Mouse (Mus musculus) testis, postnatal 14 days (tissue): ENCODE measurements around the gene Cacna1d.

Experiments used
- DNase-seq: peaks from one replicate; pipeline ENCODE4 v3.0.0; 2021; ENCODE audit warnings: low spot score

Cacna1d gene

DNA sequence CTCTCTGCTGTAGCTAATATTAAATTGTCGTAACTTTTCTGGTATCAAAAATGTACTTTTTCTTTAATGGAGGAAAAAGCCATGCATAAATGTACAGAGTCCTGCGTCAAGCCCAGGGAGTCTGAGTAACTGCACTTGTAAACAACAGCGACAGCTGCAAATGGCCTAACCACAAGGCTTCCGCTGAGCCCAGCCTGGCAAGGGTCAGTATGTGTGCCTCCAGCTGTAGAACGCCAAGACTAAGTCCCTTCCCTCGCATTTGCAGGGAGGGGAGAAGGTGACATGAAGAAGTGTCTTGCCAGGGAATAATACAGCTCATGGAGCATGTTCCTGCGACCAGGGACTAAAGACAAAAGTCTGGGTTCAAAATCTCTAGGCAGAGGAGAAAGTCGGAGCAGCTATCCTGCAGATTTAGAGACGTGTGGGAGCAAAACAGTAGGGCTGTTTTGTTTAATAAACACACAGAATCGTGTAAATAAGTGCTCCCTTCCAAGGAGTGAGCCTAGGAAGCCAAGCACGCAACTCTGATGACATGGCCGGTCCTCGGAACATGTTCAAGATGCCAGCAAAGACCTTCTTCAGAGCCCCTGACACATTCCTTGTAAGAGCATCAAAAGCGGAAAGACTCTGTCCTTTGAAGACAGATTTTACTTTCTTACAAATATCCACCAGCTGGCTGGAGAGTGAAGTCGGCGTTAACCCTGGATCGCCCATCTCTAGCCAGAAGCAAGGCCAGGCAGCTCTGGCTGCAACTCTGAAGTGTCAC, 160.7 kb downstream of the Cacna1d start:
- no peak for DNase-seq

DNA sequence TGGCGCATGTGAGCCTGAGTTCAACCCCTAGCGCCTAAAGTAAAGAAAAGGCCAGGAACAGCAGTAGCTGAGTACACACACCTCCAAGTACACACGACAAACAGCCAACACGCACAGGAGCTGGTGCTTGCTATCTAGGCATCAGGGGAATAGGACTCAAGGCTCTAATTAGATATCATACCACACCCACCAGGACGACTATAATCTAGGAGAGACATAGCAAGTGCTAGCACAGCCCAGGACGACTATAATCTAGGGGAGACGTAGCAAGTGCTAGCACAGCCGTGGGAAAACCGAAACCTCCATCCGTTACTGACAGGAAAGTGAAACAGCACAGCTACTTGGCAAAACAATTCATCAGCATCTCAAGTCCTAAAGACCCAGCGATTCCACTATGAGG, 162.1 kb downstream of the Cacna1d start:
- no peak for DNase-seq

DNA sequence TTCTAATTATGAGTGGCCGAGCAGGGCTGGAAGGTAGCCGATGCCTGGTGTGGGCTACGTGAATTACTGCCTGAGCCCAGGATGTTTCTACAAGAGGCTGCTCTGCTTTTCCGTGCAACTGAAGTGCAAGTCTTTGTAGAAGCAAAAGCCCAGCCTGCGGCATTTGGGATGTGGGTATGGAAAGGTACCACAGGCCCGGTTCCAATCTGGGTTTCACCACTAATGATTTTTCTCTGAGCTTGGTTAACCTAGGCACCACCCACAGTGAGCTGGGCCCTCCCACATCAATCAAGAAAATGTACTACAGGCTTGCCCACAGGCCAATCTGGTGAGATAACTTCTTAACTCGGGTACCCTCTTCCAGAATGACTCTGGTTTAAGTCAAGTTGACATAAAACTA, 163.8 kb downstream of the Cacna1d start:
- no peak for DNase-seq

DNA sequence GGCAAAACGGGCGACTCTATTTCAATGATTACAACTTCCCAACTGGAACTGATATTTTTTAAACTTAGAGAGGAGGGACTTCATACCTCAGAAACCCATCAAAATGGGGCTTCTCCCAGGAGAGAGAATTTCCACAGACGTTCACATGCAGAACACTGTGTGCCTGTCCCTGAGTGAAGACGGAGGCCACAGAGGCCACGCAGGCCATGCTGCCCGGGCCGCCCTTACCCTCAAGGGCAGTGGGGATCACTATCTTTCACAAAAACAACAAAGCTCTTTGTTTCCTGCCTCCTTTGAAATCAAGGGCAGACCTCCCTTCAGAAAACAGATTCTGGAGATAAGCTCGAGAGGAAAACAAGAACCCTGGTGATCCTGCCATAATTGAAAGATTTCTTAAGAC, 164.2 kb downstream of the Cacna1d start:
- peak; percentile 39 for DNase-seq

DNA sequence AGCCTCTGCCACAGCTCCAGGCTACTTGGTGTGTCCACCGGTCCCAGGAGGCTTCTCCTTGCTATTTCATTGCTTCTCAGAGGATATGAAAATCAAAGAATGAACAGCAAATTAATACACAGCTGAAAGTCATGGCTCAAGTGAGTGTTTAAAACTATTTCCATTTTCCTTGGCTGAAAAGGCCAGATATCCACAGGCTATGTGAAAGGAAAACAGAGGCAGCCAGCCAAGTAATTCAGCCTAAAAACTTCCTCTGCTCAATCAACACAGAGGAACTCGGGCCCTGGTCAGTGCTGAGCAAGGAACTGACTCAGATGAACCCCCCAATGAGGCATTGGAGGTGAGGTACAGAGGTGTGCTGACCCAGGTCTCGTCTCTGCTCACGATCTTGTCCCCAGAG, 165.0 kb downstream of the Cacna1d start:
- no peak for DNase-seq

DNA sequence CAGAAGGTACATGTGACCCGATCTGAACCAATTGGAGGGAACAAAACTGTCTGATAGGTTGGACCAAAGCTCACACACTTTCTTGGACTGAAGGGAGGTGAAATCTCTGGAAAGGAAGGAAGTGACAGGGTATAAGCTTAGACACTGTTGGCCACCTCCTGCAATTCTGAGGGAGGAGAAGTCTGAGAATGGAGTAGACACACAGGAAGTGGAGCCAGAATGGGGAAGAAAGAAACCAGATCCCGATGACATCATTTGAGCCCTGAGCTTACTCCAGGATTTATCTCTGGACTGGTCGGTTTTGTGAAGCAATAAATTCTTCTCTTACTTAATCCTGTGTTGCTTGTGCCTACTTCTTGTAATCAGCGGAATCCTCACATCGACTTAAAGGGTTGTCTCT, 166.3 kb downstream of the Cacna1d start:
- DNase-seq = no peak

DNA sequence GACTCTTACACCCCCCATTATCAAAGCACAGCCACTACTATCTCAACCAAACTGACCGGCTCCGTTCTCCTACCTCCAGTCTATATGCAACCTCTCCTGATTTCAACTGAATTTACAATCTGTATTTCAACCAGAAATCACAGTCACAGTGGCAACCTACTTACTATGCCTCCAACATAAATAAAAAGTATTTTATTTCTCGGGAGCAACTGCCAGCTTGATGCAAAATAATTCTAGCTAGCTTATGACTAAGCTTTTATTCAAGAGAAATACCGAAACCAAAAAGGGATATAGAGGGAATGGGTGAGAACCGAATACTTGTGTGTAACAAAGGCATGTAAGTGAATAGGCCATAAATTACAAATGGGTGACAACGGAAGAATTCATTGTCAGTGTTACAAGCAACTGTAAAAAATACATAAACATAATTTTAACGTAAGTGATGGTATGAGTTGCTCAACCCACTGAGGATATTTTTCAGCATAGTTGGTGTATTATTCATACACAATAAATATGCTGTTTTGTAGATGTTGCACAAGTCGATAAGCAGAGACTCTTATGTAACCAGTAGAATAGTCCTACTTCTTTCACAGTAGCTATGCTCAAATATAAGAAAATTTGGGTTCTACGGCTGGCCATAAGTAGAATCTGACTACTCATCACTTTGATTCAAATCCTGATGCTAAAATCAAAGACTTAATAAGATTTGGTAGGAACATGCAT, 172.4 kb downstream of the Cacna1d start:
- DNase-seq = no peak

DNA sequence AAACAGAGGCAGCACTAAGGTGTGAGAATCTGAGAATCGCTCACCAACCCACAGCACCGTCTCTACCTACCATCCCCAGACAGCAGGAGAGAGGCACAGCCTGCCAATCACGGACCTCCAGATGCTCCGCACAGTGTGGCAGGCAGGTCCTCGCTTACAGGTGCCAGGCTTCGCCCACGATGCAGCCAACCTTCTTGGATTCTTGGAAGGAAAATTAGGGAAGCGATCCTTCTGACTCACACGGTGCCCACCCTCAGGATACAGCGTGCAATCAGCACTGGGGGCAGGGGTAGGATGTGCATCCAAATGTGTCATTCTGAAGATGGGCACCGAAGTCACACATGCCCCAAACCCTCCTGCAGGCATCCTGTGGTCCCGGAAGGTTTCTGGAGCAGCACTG, 173.0 kb downstream of the Cacna1d start:
- no peak for DNase-seq

DNA sequence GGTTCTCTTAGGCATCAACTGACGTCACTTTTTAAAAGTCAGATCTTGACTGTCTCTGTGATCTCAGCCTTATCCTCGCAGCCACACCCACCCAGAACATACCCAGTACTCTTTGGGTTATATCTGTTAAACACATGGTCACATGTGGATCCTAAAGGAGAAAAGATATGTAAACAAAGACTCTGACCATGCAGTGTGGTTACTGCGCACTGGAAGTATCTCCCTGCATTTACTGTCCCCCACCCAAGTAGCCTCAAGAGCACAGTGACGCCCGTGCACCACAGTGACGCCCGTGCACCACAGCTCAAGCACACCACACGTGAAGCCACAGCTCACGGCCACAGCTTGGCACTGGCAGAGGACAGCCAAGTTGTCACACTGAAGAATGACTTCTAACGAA, 173.6 kb downstream of the Cacna1d start:
- DNase-seq = no peak

DNA sequence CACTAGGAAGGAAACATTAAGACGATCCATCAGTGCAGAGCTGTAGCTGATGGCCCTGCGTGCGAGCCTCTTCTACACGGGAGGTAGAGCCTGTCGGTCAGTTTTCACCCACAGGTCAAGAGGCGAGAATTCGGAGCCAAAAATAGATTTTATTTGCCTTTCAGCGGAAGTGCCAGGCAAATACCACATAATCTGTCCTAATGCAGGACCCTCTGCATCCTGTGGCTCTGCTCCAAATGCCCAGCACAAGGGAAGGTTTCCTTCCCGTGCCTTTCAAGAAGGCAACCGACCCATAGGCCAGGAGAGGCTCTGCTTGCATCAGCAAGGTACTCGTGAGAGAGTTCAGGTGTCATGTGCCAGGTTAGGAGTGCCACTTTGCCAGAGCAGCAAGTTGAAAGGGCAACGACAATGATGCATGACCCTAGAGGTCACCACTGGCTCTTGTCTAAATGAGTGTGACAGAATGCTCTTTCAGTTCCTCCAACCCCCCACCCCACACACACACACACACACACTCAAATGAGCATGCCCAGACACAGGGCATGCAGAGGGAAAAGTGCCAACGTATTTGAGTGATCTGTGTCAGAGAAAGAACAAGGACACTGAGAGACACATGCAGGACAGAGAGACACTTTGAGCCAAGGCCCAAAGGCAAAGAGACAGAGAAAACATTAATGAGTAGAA, 179.9 kb downstream of the Cacna1d start:
- no peak for DNase-seq

DNA sequence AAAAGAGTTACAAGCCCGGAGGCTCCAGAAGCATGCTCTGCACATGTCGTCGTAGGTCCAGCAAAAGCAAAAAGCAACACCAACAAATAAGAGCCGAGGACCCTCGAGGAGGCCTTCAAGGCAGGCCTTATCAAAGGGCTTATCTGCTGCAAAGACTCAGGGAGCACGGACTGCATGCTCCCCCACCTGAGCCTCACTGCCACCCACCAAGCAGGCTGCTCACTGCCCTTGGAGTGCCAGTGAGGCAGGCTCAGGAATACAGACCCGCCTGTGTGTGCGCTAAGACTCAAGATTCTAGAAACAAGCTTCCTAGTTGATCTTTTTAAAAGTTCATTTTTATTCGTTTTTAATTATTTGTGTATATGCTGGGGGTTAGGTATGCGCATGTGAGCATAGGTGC, 181.0 kb downstream of the Cacna1d start:
- DNase-seq = no peak

DNA sequence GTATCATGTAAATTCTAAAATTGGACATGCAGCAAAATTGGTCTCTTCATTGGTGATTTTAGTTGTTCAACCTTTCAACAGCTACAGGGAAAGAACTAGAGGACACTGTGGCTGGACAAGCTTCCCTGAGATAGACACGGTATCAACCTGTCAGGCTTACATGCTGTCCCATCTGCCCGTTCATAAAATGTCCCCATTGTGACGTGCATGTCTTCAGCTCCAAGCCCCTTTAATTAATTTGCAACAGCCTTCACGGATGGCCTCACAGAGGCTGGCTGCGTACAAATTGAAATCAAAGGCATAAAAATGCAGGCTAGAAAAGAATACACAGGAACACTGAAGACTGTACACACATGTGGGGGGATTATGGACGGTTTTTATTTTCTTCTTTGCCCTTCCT, 185.0 kb downstream of the Cacna1d start:
- DNase-seq = no peak

DNA sequence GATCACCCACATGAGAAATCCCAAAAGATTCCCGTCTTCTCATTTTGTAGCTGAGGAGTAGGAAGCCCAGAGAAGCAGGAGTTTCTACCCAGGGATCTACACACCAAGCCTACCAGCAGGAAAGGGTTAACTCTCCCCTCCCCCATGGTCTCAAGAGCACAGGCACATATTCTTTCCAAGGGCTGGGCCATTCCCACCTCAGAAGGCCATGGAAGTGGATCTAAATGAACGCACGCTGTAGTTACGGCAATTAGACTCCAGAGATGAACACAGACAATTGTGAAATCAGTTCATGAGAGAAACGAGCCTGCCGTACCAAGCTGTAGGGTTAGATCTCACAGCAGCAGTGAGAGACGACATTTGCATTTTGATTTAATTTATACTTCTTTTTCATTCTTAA, 191.3 kb downstream of the Cacna1d start:
- DNase-seq = no peak

DNA sequence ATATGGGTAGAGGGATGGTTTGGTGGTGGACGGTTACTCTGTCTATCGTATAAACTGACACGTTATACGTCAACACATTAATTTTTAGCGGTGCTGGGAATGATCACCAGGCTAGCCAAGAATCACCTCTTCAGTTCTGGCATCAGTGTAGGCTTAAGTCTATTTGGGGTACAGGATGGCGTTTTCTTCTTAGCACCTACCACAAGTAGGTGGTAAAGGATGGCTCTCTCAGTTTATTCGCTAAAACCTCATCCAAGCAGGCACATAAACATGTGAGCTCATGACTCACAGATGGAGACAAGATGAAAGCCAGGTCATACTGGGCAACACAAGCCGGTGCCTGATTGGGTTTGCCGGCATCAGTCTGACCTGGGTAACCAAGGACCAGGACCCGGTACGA, 193.8 kb downstream of the Cacna1d start:
- no peak for DNase-seq

DNA sequence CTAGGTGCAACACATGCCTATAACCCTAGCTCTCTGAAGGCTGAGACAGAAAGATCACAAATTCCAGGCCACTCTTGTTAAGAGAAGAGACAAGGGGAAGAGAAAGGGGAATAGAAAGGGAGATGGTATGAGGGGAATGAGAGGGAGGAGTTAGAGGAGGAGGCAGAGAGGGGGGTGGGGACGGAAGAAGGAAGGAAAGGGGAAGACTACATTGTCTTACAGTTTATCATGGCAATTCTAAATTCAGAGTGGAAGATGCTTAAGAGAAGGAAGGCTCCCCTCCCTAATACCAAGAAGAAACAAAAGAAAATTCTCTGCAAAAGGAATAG, 199.2 kb downstream of the Cacna1d start:
- DNase-seq = no peak

DNA sequence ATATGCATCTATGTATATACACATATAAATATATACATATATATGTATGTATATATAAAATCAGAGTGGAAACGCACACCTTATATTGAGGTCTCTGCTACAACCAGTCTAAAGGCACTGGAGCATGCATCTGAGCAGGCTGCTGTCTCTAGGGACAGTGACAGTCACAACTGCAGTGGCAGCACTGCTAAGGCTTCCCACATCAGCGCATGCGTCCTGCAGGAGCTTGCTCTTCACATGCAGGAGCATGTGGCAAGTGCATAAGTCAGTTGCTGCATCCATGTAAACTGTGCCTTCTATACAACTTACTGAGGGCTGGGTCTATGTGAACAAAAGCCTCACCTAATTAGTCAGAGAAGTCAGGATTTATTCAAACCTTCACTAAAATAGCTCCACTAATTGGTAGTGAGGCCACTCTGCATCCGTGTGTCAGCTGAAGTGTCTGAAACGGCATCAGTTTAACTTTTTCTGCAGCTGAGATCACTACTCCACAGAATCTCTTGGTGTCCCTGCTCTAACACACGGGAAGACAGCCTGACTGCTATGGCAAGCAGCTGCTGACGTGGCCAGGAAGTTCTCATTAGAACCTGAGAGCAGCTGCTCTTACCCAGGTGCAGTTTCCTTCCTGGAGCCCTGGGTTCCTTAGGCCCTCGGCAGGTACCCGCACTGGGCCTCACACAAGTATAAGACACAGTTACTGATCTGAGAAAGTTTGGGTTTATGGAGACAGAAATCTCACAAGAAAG, 199.7 kb downstream of the Cacna1d start:
- DNase-seq = no peak

DNA sequence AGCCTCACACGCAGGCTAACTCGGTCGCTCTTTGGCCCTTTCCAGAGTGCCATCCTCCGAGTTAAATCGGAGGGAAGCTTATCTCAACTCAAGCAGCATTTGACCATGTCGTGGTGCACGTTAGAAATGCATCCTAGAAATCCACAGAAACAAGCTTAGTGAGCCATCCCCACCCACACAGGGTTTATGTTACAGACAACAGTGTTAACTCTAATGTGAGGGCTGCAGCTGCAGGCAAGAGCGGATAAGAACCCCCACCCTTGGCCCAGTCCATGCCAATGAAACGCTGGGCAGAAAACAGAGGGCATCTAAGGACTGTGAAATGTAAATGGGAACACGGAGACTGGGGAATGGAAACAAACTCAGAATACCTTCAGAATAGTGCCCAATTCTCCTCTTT, 206.8 kb downstream of the Cacna1d start:
- no peak for DNase-seq

DNA sequence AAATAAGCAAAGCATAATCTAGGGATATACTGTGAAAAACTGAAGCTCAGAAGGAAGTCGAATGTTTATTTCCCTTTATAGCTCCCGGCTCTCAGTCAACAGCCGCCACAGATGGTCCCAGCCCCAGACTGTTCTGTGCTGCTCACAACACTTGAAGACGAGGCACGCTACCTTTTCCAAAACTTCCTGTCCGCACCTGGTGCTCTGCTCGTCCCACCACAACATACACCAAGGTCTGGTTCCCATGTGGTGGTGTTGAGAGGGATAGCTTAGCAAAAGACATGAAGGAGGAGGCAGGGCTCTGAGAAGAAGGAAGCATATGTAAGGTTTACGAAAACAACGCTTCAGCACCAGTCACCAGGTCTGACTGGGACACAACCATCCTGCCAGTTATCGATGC, 207.2 kb downstream of the Cacna1d start:
- no peak for DNase-seq

DNA sequence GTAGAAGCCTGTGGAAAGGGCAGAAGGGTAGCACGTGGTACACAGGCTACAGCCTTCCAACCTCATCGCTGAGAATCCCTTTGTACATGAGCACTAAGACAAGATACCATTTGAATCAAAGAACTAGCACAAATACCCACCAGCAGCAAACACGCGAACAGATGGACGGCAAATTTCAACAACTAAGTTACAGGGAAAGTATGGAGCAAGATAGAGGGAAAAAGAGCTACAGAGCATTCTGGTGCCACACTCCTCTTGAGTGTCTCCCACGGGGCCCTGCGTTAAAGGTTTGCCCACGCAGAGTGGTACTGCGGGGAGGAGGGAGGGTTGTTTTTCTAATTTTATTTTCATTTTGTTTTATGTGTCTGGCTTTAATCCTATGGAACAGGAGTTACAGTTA, 215.7 kb downstream of the Cacna1d start:
- no peak for DNase-seq

DNA sequence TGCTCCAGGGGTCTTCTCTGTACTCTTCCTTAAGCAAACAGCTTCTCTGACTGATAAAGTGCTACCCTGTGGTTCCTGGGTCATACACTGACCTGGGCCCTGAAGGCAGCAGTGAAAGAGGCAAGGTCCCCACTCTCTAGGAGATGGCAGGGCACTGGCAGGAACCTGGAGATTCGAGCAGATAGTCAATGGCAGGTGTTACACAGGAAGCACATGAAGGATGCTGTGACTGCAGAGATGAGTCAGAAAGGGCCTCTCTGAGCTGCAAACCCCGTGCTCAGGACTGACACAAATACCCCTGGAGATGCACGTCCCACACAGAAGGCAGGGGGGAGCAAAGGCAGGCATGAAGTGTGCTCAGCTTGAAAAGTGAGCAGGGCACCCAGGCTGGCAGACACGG, 218.3 kb downstream of the Cacna1d start:
- no peak for DNase-seq

DNA sequence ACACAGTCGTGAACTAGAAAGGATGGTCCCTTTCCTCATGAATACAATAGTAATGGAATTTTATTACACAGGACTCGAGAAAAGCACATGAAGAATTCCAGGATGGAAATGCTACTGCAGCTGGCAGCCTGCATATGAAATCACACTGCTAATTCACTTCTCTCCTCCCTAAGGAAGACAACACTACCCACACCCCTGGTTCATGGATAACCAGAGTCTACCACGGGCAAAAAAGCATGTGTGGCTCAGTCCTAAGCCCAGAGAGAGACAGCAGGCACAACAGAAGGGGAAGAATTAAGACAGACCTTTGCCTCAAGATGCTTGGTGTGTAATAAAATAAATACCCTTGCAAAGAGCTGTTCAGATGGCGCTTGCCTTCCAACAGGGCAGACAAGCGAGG, 218.7 kb downstream of the Cacna1d start:
- DNase-seq = no peak

DNA sequence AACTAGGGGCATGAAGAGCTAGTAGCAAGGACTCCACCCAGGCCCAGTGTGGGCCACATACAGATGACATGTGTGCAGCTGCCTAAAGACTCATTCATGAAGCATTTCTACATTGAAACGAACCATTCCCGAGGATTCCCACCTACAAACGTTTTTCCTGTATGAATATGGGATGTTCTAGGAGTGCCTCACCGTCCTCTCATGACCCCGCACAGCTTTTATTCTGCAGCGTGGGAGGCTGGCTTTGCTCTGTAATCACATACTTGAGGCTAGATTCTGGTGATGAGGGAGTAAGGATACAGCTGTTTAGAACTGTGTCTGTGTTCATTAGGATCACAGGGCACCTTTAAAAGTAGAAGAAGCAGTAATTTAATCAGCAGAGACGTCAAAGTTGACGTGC, 219.4 kb downstream of the Cacna1d start:
- no peak for DNase-seq

DNA sequence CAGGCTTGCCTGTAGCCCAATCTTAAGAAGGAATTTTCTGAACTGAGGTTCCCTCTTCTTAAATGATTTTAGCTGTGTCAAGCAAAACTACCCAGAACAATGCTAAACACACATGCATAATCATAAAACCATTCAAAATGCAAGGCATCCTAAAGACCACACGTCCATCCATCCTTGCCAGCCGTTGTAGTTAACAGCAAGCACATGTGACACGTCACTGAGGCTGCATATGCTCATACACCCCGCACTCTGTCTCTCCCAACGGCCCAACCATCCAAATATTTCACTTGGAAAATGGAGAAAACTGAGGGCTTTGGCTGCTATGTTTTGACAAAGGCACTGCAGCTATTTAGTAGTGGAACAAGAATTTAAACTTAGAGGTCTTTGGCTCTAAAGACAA, 220.9 kb downstream of the Cacna1d start:
- no peak for DNase-seq
